In the genomic region with DNA sequence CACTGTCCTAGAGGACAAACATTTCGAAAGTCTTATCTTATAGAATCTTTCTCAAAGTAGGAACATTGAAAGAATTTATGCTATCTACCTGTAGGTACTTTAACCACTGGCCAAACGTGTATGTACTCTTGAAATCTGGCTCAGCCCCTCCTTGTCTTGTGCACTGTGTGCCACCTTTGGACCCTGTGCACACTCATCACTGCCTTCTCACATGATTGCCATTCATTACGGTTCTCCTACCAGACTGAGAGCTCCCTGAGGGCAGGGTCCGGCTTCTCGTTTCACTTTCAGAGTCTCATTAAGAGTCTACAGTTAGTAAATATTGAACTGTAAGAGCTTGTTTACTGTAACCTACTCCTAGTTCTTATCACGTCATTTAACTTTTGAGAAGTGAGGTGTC, we compare ENCODE assay signal across 27 mouse cellular contexts. TPM values are rescaled to one million over a fixed set of nuclear protein-coding genes. Genes with fewer than 3 reads are reported as not detected.
A peak's percentile ranks its signal among the peaks of the same experiment; 100 is the strongest.
DNase-seq lines count a peak whose midpoint lies in the region; ATAC-seq and TF ChIP-seq lines count a peak whose summit lies in the region.
"Had no signal": no experiment of that assay in that cellular context is flagged by ENCODE, and none has a peak within 500 bp of the region (broad histone marks: within the 10 kb centered on the region; RNA-seq: fewer than 3 reads in every experiment).

No protein-coding gene starts in this region.

- H3K9me3 ChIP-seq in kidney, embryonic 14.5 days (ENCODE audit: control insufficient read depth, low read length) = no peaks in the 10 kb centered on the region
- no peaks in the 10 kb centered on the region for H3K9me3 ChIP-seq in lung, postnatal 0 days (ENCODE audit: low read length)
- no peaks in the 10 kb centered on the region for H3K9me3 ChIP-seq in stomach, postnatal 0 days (ENCODE audit: control insufficient read depth, low read length)
- H3K9me3 ChIP-seq: embryonic facial prominence, embryonic 12.5 days; heart, embryonic 13.5 days; hindbrain, embryonic 12.5 days; megakaryocyte, embryonic 14.5 days; midbrain, embryonic 13.5 days had no signal

- no peak for TF ChIP-seq POLR2A in kidney, adult 2 months (IDR thresholded peaks at IDR 0.05; ENCODE audit: low read depth, low read length)

- peak; percentile 44; the same call in 1 of the 2 replicates for TF ChIP-seq EP300 in lung, postnatal 0 days (IDR thresholded peaks at IDR 0.05)
- no peak for TF ChIP-seq EP300 in stomach, postnatal 0 days (optimal IDR thresholded peaks at IDR 0.05)

- no peak overlapping the region for H3K4me2 ChIP-seq in kidney, embryonic 14.5 days (replicated peaks; ENCODE audit: low read depth, low read length)
- H3K4me2 ChIP-seq in lung, postnatal 0 days (replicated peaks; ENCODE audit: low read depth, low read length) = no peak overlapping the region
- H3K4me2 ChIP-seq in stomach, postnatal 0 days (replicated peaks; ENCODE audit: low read depth) = no peak overlapping the region
- H3K4me2 ChIP-seq: embryonic facial prominence, embryonic 12.5 days; heart, embryonic 13.5 days; hindbrain, embryonic 12.5 days; midbrain, embryonic 13.5 days had no signal

- H3K9ac ChIP-seq in kidney, embryonic 14.5 days (ENCODE audit: low read depth, low read length) = no peak overlapping the region
- H3K9ac ChIP-seq in lung, postnatal 0 days (replicated peaks; ENCODE audit: low read depth) = no peak overlapping the region
- no peak overlapping the region for H3K9ac ChIP-seq in stomach, postnatal 0 days (ENCODE audit: low read length)
- H3K9ac ChIP-seq: embryonic facial prominence, embryonic 12.5 days; forebrain, postnatal 0 days; heart, embryonic 13.5 days; hindbrain, embryonic 12.5 days; midbrain, embryonic 13.5 days had no signal

- no peak overlapping the region for H3K4me3 ChIP-seq in kidney, adult 2 months (ENCODE audit: insufficient read depth, low read depth, low read length)
- H3K4me3 ChIP-seq in kidney, embryonic 14.5 days (ENCODE audit: low read length) = no peak overlapping the region
- no peak overlapping the region for H3K4me3 ChIP-seq in lung, postnatal 0 days (ENCODE audit: low read depth, low read length)
- no peak overlapping the region for H3K4me3 ChIP-seq in stomach, postnatal 0 days (ENCODE audit: low read depth, low read length)
- H3K4me3 ChIP-seq: embryonic facial prominence, embryonic 12.5 days; heart, adult 2 months; heart, embryonic 13.5 days; hindbrain, embryonic 12.5 days; layer of hippocampus, adult 2 months; megakaryocyte, embryonic 14.5 days; midbrain, embryonic 13.5 days had no signal

- ATAC-seq in kidney, embryonic 14.5 days (ENCODE audit: low FRiP score, low TSS enrichment) = no peak
- ATAC-seq in lung, postnatal 0 days = peak; percentile 77
- peak; percentile 85 for ATAC-seq in stomach, postnatal 0 days (ENCODE audit: low FRiP score, low TSS enrichment)
- ATAC-seq: CD4-positive, CD25-positive, alpha-beta regulatory T cell, adult 4 months; forebrain, postnatal 0 days; midbrain, embryonic 13.5 days had no signal

- WGBS in kidney, adult 2 months = 58% methylated on average over 6 of the region's 6 CpGs
- WGBS in kidney, embryonic 14.5 days = 79% methylated on average over 6 of the region's 6 CpGs
- WGBS in lung, postnatal 0 days = 48% methylated on average over 6 of the region's 6 CpGs
- WGBS in stomach, postnatal 0 days = 60% methylated on average over 6 of the region's 6 CpGs

- H3K4me1 ChIP-seq in kidney, adult 2 months (ENCODE audit: control insufficient read depth, insufficient read depth, low read length) = no peaks in the 10 kb centered on the region
- H3K4me1 ChIP-seq in kidney, embryonic 14.5 days (ENCODE audit: control insufficient read depth, insufficient read depth, low read length) = no peaks in the 10 kb centered on the region
- H3K4me1 ChIP-seq in lung, postnatal 0 days (ENCODE audit: insufficient read depth, low read depth, low read length) = no peaks in the 10 kb centered on the region
- H3K4me1 ChIP-seq in stomach, postnatal 0 days (replicated peaks; ENCODE audit: control insufficient read depth, insufficient read depth) = no peaks in the 10 kb centered on the region
- H3K4me1 ChIP-seq: embryonic facial prominence, embryonic 12.5 days; hindbrain, embryonic 12.5 days; midbrain, embryonic 13.5 days had no signal

- no peak for TF ChIP-seq CTCF in kidney, adult 2 months (conservative IDR thresholded peaks at IDR 0.05; ENCODE audit: insufficient read depth, insufficient read length, low read depth, low read length)
- TF ChIP-seq CTCF in lung, postnatal 0 days (IDR thresholded peaks at IDR 0.05) = no peak
- TF ChIP-seq CTCF in stomach, postnatal 0 days (IDR thresholded peaks at IDR 0.05; ENCODE audit: low read depth) = no peak

- no peak overlapping the region for H3K27ac ChIP-seq in kidney, adult 2 months (ENCODE audit: insufficient read depth, low read depth, low read length)
- no peak overlapping the region for H3K27ac ChIP-seq in kidney, embryonic 14.5 days (ENCODE audit: low read depth, low read length)
- no peak overlapping the region for H3K27ac ChIP-seq in lung, postnatal 0 days (ENCODE audit: low read length)
- H3K27ac ChIP-seq in stomach, postnatal 0 days (replicated peaks) = no peak overlapping the region
- H3K27ac ChIP-seq: embryonic facial prominence, embryonic 12.5 days; heart, adult 2 months; heart, embryonic 13.5 days; hindbrain, embryonic 12.5 days; layer of hippocampus, adult 2 months; midbrain, embryonic 13.5 days had no signal

- no peaks in the 10 kb centered on the region for H3K27me3 ChIP-seq in kidney, adult 2 months (replicated peaks; ENCODE audit: control insufficient read depth, insufficient read depth, low read length)
- no peaks in the 10 kb centered on the region for H3K27me3 ChIP-seq in kidney, embryonic 14.5 days (ENCODE audit: control insufficient read depth, insufficient read depth, low read length)
- no peaks in the 10 kb centered on the region for H3K27me3 ChIP-seq in lung, postnatal 0 days (replicated peaks; ENCODE audit: insufficient read depth, low read length)
- no peaks in the 10 kb centered on the region for H3K27me3 ChIP-seq in stomach, postnatal 0 days (ENCODE audit: control insufficient read depth, insufficient read depth, low read length)
- H3K27me3 ChIP-seq: embryonic facial prominence, embryonic 12.5 days; heart, embryonic 13.5 days; hindbrain, embryonic 12.5 days; megakaryocyte, embryonic 14.5 days; midbrain, embryonic 13.5 days had no signal

- H3K36me3 ChIP-seq in kidney, adult 2 months (ENCODE audit: control insufficient read depth, insufficient read depth, low read length) = peaks cover 4% of the 10 kb centered on the region
- H3K36me3 ChIP-seq in kidney, embryonic 14.5 days (ENCODE audit: control insufficient read depth, insufficient read depth, low read length) = no peaks in the 10 kb centered on the region
- H3K36me3 ChIP-seq in lung, postnatal 0 days (ENCODE audit: insufficient read depth, low read length) = no peaks in the 10 kb centered on the region; the same call in 1 of the 2 replicates
- no peaks in the 10 kb centered on the region for H3K36me3 ChIP-seq in stomach, postnatal 0 days (ENCODE audit: control insufficient read depth, insufficient read depth, low read length)
- H3K36me3 ChIP-seq: embryonic facial prominence, embryonic 12.5 days; hindbrain, embryonic 12.5 days; midbrain, embryonic 13.5 days had no signal

- peak; percentile 73 for DNase-seq in kidney, adult 2 months
- no peak for DNase-seq in lung, postnatal 0 days (ENCODE audit: low spot score)
- no peak for DNase-seq in lung, postnatal 14 days
- peak; percentile 28 to 58 for DNase-seq in kidney, postnatal 25 days
- peak; percentile 45 for DNase-seq in stomach, postnatal 0 days (ENCODE audit: low spot score)
- DNase-seq in frontal cortex, postnatal 10 days (ENCODE audit: low spot score in 2 of 2) = no peak
- no peak for DNase-seq in cerebellum, postnatal 25 days
- DNase-seq: adrenal gland, postnatal 36 days; cerebellum, adult 11-12 months; cerebellum, postnatal 10 days; forebrain, postnatal 0 days; gastrocnemius, postnatal 25 days; heart, adult 2 months; heart, postnatal 14 days; layer of hippocampus, postnatal 36 days; lung, postnatal 10 days; right cerebral cortex, postnatal 25 days; thymus, adult 18-20 months; thymus, postnatal 36 days had no signal

RNA-seq across cellular contexts. Expression of a gene that starts 47.8 kb away (rescaled TPM):
- polyA plus RNA-seq in kidney, adult 2 months (2012; rRNA removed) = 14.7 and 16.9 TPM in 2 replicates
- polyA plus RNA-seq in kidney, embryonic 14.5 days (2014; fragmentation: Nextera tagmentation; extraction: Ambion mirVana) = 64.5 and 65.4 TPM in 2 replicates
- 47.3 and 53.9 TPM in 2 replicates for polyA plus RNA-seq in lung, postnatal 0 days (2015; fragmentation: Nextera tagmentation; extraction: Ambion mirVana)
- 28.8 and 34.3 TPM in 2 replicates for polyA plus RNA-seq in stomach, postnatal 0 days (2015; fragmentation: Nextera tagmentation; extraction: Ambion mirVana)

Comparison
In these comparisons a context has a peak if more than half of its experiments do, and no peak if none do; other contexts are left out.
1. DNase-seq: peak in kidney, adult 2 months (single experiment), kidney, postnatal 25 days (2 of 2) and stomach, postnatal 0 days (single experiment); none in lung, postnatal 0 days (single experiment), lung, postnatal 14 days (single experiment), frontal cortex, postnatal 10 days (0 of 2) and cerebellum, postnatal 25 days (0 of 2).